Mouse (Mus musculus) kidney, embryonic 15.5 days (tissue): Measurements from ENCODE around the gene Tmem97. TPM values are rescaled to one million over a fixed set of nuclear protein-coding genes. Genes with fewer than 3 reads are reported as not detected.

Experiments
- ATAC-seq: fragments of 200-750 bp; cut with Nextera tagmentation; replicated peaks from 2 replicates; pipeline ENCODE4 v1.8.0; 2017; ENCODE audit warnings: moderate TSS enrichment; ENCODE audit not compliant: low FRiP score
- H3K27ac ChIP-seq: fragments of 300-500 bp; sonication (generic); 2 replicates; pipeline ENCODE4 v1.5.1; 2015; ENCODE audit warnings: mild to moderate bottlenecking, inconsistent platforms
- H3K27me3 ChIP-seq: fragments of 300-500 bp; sonication (generic); 2 replicates; pipeline ENCODE4 v1.6.1; 2015; ENCODE audit warnings: inconsistent platforms
- H3K36me3 ChIP-seq: fragments of 300-500 bp; sonication (generic); 2 replicates; pipeline ENCODE4 v1.6.1; 2015; ENCODE audit warnings: inconsistent platforms
- H3K4me1 ChIP-seq: fragments of 300-500 bp; sonication (generic); 2 replicates; pipeline ENCODE4 v1.6.1; 2015; ENCODE audit warnings: inconsistent platforms
- H3K4me2 ChIP-seq: fragments of 300-500 bp; sonication (generic); 2 replicates; pipeline ENCODE4 v1.6.1; 2015; ENCODE audit warnings: moderate library complexity, mild to moderate bottlenecking, inconsistent platforms
- H3K4me3 ChIP-seq: fragments of 300-500 bp; sonication (generic); replicated peaks from 2 replicates; pipeline ENCODE4 v1.5.1; 2015; ENCODE audit warnings: mild to moderate bottlenecking, inconsistent platforms
- H3K9ac ChIP-seq: fragments of 300-500 bp; sonication (generic); 2 replicates; pipeline ENCODE4 v1.6.1; 2015; ENCODE audit warnings: mild to moderate bottlenecking, inconsistent platforms
- H3K9me3 ChIP-seq: fragments of 300-500 bp; sonication (generic); replicated peaks from 2 replicates; pipeline ENCODE4 v1.6.1; 2016; ENCODE audit warnings: inconsistent platforms
- WGBS: fragments of 180-500 bp; shearing (Covaris S2); methylation state at CpG from one replicate; pipeline ENCODE4 v1.1.7; 2015; ENCODE audit warnings: mixed read lengths; 5-methylcytosine and 5-hydroxymethylcytosine counted together
- polyA plus RNA-seq: library from polyadenylated mRNA; unstranded; fragments of >200 nt; fragmentation: Nextera tagmentation; extraction: Ambion mirVana; gene quantifications from 2 replicates; pipeline ENCODE4 v1.2.1, GENCODE M21; 2015

Tmem97 gene
- polyA plus RNA-seq, 1 experiment from 2014 or later = 82.3 TPM

DNA sequence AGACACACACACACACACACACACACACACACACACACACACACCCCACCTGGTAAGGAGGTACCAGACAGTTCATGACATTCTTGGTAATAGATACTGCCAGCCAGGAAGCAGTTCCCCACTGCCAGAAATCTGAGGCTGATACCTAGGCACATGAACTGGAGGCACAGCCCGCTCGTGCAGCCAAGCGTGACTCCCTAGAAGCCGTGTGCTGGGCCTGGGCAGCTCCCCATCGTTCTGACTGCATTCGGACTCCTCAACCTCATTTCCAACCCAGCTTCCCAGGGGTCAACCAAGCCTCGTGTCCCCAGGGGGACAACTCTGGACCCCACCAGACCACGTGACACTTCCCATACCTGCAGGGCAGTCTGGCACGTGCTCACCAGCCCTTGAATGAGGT lies 21.9 kb downstream of the Tmem97 start:
- Histone ChIP-seq H3K4me3 (no peak overlapping the region), H3K9ac (no peak overlapping the region), H3K4me1 (peaks cover 36% of the 10 kb centered on the region), H3K27ac (peak overlapping the region; percentile 84), H3K9me3 (no peaks in the 10 kb centered on the region), H3K4me2 (no peak overlapping the region), H3K27me3 (no peaks in the 10 kb centered on the region), H3K36me3 (peaks cover 67% of the 10 kb centered on the region)
- WGBS = 38% methylated on average over 9 of the region's 9 CpGs
- ATAC-seq = peak; percentile 68

DNA sequence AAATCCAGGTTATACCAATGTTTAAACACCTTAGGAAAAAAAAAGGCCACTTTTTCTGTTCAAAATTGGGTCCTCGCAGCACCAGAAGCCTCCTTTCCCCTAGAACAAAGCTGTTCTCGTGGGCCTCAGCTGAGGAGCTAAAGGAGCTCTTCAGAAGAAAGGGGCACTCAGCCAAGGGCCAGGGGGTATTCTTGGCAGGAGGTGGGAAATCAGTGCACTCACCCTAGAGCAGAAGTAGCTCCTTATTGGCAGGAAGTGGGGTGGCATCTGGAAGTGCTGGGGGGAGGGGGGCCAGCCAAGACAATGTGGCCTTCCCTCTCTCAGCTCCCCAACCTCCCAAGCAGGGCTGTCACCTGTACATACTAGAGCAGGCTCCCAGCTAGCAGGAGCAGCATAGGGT lies 25.7 kb downstream of the Tmem97 start:
- Histone ChIP-seq H3K9me3 (no peaks in the 10 kb centered on the region), H3K9ac (no peak overlapping the region), H3K4me3 (no peak overlapping the region), H3K36me3 (peaks cover 98% of the 10 kb centered on the region), H3K27me3 (no peaks in the 10 kb centered on the region), H3K27ac (no peak overlapping the region; the same call in 1 of the 2 replicates), H3K4me2 (no peak overlapping the region), H3K4me1 (peaks cover 21% of the 10 kb centered on the region)
- no peak for ATAC-seq
- WGBS = 84% methylated on average over 2 of the region's 2 CpGs

DNA sequence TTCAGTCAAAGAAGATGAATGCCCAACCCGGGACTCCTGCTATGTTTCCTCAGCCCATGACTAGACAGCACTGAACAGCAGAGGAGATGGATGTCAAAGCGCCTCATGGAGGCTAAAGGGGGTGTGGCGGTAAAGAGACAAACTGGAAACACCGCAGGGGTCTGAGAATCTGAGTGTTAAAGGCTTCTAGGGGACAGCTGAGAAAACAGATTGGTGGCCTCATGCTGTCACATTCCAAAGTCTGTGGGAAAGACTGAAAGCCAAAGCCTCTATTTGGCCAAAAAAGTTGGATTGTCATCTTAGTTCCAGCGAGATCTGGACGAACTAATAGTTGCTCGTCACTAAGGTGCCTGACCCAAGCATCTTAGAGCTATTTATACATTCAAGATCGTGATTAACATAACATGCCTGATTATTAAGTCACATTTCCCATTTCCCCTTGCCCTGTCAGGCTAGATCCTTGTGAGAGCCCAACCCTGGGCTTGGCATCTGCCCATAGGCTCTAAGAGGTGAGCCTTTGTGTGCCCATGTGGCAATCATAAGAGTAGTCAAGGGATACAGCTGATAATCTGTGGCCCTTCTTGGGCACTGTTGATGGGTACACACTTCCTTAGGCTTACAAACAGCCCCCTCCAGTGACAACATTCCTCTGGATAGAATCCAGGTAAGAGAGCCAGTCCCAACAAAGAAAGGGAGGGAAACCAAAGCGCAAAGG lies 27.2 kb downstream of the Tmem97 start:
- Histone ChIP-seq H3K4me3 (no peak overlapping the region), H3K4me1 (peaks cover 9% of the 10 kb centered on the region), H3K9ac (no peak overlapping the region), H3K27ac (no peak overlapping the region), H3K27me3 (no peaks in the 10 kb centered on the region), H3K36me3 (peaks cover 100% of the 10 kb centered on the region), H3K9me3 (no peaks in the 10 kb centered on the region), H3K4me2 (no peak overlapping the region)
- WGBS = 85% methylated on average over 9 of the region's 9 CpGs
- ATAC-seq = no peak

DNA sequence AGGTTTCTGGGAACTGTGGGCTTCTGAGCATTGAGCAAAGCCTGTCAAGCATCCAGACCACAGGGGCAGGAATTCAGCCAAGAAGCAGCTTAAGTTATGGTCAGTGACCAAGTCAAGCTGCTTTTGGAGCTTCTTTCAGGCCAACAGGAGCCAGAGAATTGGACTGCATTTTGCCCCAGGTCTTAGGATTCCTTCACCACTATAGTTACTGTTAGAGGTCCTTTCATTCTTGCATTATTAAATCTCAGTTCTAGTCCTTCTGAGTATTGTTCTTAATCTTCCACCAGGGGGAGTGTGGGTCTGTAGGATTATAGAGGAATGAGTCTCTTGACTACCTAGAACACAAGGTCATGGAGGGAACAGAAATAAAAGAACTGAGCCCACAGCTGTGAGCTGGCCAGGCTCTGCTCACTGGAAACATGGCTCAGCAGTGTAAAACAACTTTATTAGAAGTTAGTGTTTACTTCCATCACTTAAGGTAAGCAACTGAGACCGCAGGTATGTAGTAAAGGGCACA lies 28.0 kb downstream of the Tmem97 start:
- H3K4me1 ChIP-seq = peaks cover under 1% of the 10 kb centered on the region; the same call in 1 of the 2 replicates
- no peaks in the 10 kb centered on the region for H3K9me3 ChIP-seq
- WGBS = 100% methylated on average over 1 of the region's 1 CpGs
- no peak for ATAC-seq
- H3K27ac ChIP-seq = no peak overlapping the region
- no peak overlapping the region for H3K4me2 ChIP-seq
- H3K9ac ChIP-seq = no peak overlapping the region
- H3K27me3 ChIP-seq = no peaks in the 10 kb centered on the region
- H3K36me3 ChIP-seq = peaks cover 100% of the 10 kb centered on the region
- no peak overlapping the region for H3K4me3 ChIP-seq

DNA sequence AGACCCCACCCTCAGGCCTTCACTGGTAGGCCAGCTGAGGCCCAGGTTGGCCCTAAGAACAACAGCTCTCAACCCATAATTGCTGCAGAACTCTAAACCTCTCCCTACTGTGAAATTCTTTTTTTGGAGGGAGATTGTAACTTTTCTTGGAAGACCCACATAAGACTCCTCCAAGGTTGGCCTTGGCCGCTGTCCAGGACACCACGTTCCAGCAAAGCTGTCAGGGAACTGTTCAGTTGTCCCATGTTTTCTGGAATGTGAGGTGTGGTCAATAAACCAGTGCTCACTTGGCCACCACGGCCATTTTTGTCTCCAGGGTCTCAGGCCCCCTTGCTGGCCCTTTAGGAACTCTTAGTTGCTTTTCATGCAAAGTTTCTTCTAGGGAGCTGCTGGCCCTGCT lies 28.7 kb downstream of the Tmem97 start:
- H3K9ac ChIP-seq = no peak overlapping the region
- peaks cover 97% of the 10 kb centered on the region for H3K36me3 ChIP-seq
- no peak overlapping the region for H3K27ac ChIP-seq
- H3K4me3 ChIP-seq = no peak overlapping the region
- ATAC-seq = no peak
- no peaks in the 10 kb centered on the region for H3K9me3 ChIP-seq
- WGBS = 89% methylated on average over 3 of the region's 3 CpGs
- no peaks in the 10 kb centered on the region for H3K4me1 ChIP-seq
- no peak overlapping the region for H3K4me2 ChIP-seq
- no peaks in the 10 kb centered on the region for H3K27me3 ChIP-seq

DNA sequence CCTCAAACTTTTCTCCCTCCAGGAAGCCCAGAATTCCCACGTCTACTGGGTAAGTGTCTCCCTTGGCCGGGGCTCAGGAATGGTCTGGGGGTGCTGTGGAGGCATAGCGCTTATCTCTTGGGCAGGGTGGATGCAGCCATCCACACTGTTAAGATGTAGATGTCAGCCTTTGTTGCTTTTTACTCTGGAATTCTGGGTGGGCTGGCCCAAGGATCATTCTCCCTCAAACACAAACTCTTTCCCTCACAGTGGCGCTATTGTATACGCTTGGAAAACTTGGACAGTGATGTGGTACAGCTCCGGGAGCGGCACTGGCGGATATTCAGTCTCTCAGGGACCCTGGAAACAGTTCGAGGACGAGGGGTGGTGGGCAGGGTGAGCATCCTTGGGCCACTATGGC lies 31.6 kb downstream of the Tmem97 start:
- Histone ChIP-seq H3K4me3 (no peak overlapping the region), H3K36me3 (peaks cover 97% of the 10 kb centered on the region), H3K9me3 (no peaks in the 10 kb centered on the region), H3K27me3 (no peaks in the 10 kb centered on the region), H3K4me1 (no peaks in the 10 kb centered on the region), H3K27ac (no peak overlapping the region), H3K9ac (no peak overlapping the region), H3K4me2 (no peak overlapping the region)
- WGBS = 91% methylated on average over 10 of the region's 10 CpGs
- no peak for ATAC-seq

DNA sequence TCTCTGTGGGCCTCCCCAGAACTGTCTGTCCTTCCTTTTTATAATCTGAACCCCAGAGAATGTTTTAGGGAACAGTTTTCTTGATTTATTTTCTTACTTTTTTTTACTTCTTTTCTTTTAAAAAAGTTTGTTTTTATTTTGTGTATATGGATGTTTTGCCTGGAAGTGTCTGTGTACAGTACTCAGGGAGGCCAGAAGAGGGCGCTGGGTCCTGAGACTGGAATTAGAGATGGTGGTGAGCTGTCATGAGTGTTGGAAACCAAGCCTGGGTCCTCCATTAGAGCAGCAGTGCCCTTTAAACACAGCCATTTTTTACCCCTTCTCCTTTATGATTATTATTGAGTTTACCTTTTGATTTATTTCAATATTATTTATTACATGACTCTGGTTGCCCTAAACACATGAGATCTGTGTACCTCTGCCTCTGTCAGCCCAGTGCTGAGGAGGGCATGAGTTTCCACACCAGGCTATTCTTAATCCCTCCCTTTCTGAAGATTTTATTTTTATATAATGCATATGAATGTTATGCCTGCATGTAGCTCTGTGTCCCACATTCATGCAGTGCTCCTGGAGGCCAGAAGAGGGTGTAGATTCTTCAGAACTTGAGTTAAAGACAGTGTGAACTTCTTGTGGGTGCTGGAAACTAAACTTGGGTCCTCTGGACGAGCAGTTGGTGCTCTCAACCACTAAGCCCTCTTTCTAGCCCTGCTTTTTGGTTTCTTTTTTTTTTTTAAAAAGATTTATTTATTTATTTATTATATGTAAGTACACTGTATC lies 34.8 kb downstream of the Tmem97 start:
- no peak overlapping the region for H3K4me3 ChIP-seq
- WGBS = 84% methylated on average over 2 of the region's 2 CpGs
- H3K9ac ChIP-seq = no peak overlapping the region
- H3K27me3 ChIP-seq = no peaks in the 10 kb centered on the region
- no peak overlapping the region for H3K4me2 ChIP-seq
- peaks cover 19% of the 10 kb centered on the region for H3K4me1 ChIP-seq
- H3K36me3 ChIP-seq = peaks cover 67% of the 10 kb centered on the region
- no peak for ATAC-seq
- no peak overlapping the region for H3K27ac ChIP-seq
- no peaks in the 10 kb centered on the region for H3K9me3 ChIP-seq

DNA sequence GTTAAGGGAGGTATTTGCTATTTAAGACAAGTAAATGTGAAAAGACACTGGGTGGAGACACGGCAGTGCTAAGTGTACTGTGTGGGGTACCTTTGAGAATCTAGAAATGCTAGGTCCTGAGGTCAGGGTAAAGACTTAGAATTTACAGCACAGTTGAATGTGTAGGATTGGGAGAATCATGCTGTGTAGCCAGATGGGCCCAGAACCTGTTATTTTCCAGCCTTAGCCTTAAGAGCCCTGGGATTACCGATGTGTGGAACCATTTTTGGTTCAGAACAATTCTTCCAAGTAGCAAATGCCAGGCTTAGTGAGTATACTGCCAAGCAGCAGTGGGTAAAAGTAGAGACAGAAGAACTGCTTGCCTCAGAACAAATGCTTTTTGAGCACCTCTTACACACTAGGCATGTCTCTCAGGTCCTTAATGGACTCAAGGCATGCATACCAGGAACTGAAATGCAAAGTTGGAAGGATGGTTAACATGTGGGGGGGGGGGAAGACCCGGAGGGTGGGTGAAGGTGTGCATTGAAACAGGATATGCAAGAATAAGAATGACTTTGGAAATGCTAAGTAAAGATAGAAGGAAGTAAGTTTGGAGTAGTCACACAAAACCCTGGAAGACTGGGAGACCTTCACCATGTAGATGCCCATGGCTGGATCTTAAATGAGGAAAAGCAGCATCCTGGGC lies 37.3 kb downstream of the Tmem97 start:
- peak overlapping the region; percentile 87 for H3K4me2 ChIP-seq
- peak overlapping the region; percentile 82 for H3K4me3 ChIP-seq
- ATAC-seq = no peak
- peak overlapping the region; percentile 93 for H3K9ac ChIP-seq
- no peaks in the 10 kb centered on the region for H3K27me3 ChIP-seq
- H3K9me3 ChIP-seq = no peaks in the 10 kb centered on the region
- no peak overlapping the region for H3K27ac ChIP-seq
- 77% methylated on average over 3 of the region's 3 CpGs for WGBS
- H3K4me1 ChIP-seq = peaks cover 19% of the 10 kb centered on the region
- peaks cover 62% of the 10 kb centered on the region for H3K36me3 ChIP-seq

DNA sequence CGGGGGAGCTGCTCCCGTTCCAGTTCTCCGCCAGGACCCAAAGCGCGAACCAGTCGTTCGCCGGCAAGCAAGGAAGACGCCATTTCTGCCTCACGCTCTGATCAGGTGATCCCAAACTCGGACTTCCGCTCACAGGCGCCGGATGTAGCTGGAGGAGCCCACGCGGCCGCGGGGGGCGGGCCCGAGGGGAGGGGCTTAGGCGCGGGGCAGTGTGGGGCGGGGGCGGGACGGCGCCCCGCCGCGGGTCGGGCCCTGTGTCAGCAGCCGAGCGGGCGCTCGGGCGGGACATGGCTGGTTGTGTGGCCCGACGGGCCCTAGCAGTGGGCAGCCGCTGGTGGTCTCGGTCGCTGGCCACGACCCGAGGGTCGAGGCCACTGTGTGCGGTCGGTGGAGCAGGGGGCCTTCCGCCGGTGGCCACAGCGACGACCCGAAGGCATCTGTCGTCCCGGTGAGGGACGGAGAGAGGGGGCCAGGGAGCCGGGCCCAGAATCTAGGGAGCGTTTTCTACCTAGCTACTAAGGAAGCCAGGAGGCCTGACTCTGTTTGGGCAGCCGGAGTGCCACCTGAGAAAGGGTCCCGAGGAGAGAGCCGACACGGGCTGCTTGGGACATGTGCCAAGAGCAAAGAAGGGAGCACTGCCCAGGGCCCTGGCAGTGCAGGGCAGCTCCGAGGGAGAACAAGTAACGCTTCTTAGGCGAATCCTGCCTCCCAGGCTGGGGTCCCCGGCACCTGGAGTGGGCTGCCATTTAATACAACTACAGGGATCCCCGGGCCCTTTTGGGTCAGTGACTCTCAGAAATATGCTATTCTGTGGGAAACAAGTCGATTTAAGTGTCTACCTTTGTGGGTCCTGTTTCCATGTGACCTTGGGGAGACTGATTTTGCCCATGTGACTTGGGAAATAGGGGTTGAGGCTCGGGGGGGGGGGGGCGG lies 38.3 kb downstream of the Tmem97 start, which contains the start of the genes Tmem199 and Poldip2:
Gene Tmem199, minus strand, starts transcription at position 148 of the 933 bp plus-strand sequence.
Gene Poldip2, plus strand, starts transcription at position 169 of the 933 bp plus-strand sequence.
- Histone ChIP-seq H3K4me3 (peak within 1 kb of the TSS; percentile 82), H3K27ac (peak within 1 kb of the TSS; percentile 86), H3K9me3 (no peaks in the 10 kb centered on the region), H3K4me1 (peaks cover 19% of the 10 kb centered on the region), H3K36me3 (peaks cover 63% of the 10 kb centered on the region), H3K4me2 (peak within 1 kb of the TSS; percentile 87), H3K27me3 (no peaks in the 10 kb centered on the region), H3K9ac (peak within 1 kb of the TSS; percentile 93)
- WGBS = under 1% methylated on average over 50 of the region's 67 CpGs
- ATAC-seq = peak; percentile 95

DNA sequence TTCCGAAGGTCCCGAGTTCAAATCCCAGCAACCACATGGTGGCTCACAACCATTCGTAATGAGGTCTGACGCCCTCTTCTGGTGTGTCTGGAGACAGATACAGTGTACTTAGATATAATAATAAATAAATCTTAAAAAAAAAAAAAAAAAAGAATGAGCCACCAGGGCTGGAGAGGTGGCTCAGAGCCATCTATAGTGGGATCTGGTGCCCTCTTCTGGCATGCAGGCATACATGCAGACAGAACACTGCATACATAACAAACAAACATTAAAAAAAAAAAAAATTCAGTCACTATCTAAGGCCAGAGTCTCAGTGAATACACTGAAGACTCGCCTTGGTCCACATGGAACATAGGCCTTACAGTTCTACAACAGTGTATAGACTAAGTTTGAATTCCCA lies 41.4 kb downstream of the Tmem97 start:
- no peak overlapping the region for H3K27ac ChIP-seq
- H3K4me2 ChIP-seq = no peak overlapping the region
- H3K36me3 ChIP-seq = peaks cover 51% of the 10 kb centered on the region
- H3K27me3 ChIP-seq = no peaks in the 10 kb centered on the region
- H3K4me1 ChIP-seq = peaks cover 19% of the 10 kb centered on the region
- H3K4me3 ChIP-seq = no peak overlapping the region
- no peak for ATAC-seq
- no peak overlapping the region for H3K9ac ChIP-seq
- H3K9me3 ChIP-seq = no peaks in the 10 kb centered on the region
- 81% methylated on average over 5 of the region's 5 CpGs for WGBS

DNA sequence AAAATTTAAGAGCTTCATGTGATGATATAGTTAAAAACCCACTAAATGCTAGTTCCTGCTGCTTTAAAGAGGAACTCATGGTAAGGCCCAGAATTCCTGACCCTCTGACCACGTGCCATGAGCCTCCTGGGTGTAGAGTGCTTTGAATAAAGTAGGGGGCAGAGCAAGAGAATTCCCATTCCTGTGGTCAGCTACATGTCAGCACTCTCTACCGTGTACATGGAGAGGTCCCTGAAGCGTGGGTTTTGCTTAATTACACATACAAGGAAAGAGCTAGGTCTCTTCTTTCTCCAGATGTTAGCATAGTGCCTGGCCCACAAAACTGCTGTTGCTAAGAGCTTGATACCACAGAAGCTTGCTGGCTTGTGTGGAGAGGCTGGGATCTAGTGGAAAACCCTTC lies 45.1 kb downstream of the Tmem97 start:
- peaks cover 11% of the 10 kb centered on the region for H3K27me3 ChIP-seq
- WGBS = 85% methylated on average over 3 of the region's 3 CpGs
- no peak overlapping the region for H3K9ac ChIP-seq
- H3K4me3 ChIP-seq = no peak overlapping the region
- no peaks in the 10 kb centered on the region for H3K4me1 ChIP-seq
- H3K9me3 ChIP-seq = no peaks in the 10 kb centered on the region
- H3K27ac ChIP-seq = no peak overlapping the region
- H3K36me3 ChIP-seq = peaks cover 47% of the 10 kb centered on the region
- no peak overlapping the region for H3K4me2 ChIP-seq
- no peak for ATAC-seq
